Mouse (Mus musculus): Measurements from ENCODE around the gene Ifih1. TPM values are rescaled to one million over a fixed set of nuclear protein-coding genes. Genes with fewer than 3 reads are reported as not detected.

Gene Ifih1
- polyA plus RNA-seq, 1 experiment from 2014 or later: 3.2 TPM

DNA sequence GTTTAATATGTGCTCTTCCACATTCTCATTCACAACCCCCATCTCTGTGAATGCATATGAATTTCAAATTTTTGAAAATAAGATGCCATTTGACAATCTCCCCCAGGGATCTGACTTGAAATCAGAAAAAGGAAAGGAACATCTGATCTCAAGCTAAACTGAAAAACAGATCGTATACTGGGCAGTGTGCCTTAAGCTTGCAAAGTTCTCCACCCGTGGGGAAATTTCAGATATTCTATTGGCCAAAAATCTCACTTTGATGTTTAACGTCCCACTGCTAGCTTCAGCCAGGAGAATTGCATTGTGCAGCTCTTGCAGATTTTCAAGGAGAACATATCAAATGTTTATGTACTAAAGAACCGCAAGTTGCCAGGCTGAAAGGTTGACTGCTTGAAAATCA is 96.9 kb downstream of the Ifih1 start:
- H3K4me1 ChIP-seq (ENCODE audit: control insufficient read depth, insufficient read depth, low read length): no peaks in the 10 kb centered on the region
- H3K4me3 ChIP-seq (ENCODE audit: low read length): no peak overlapping the region
- 76% methylated on average over 4 of the region's 4 CpGs for WGBS
- no peaks in the 10 kb centered on the region for H3K9me3 ChIP-seq (replicated peaks; ENCODE audit: control insufficient read depth, low read length)
- ATAC-seq (replicated peaks; ENCODE audit: extremely low read depth, insufficient read depth, low FRiP score): no peak
- no peaks in the 10 kb centered on the region for H3K27me3 ChIP-seq (ENCODE audit: control insufficient read depth, insufficient read depth, low read length)
- no peak overlapping the region for H3K9ac ChIP-seq (ENCODE audit: low read length)
- no peaks in the 10 kb centered on the region for H3K36me3 ChIP-seq (ENCODE audit: control insufficient read depth, insufficient read depth)
- H3K4me2 ChIP-seq (ENCODE audit: low read depth, low read length): no peak overlapping the region
- no peak overlapping the region for H3K27ac ChIP-seq (ENCODE audit: low read length)

DNA sequence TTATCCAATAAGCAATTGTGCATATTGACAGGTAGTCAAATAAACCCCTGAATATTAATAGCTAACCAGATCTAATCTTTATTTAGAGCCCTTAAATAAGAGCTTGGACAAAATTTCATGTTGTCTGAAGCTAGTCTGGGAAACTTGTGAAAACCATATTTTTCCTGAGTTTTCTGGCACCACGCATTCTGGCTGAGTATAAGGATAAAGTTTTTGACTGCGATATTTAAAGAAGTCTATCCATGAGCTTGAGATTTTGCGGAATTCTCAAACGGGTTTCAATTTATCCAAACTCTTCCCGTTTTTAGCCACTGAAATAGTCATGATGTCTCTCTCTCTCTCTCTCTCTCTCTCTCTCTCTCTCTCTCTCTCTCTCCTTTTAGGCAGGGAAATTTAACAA is 98.0 kb downstream of the Ifih1 start:
- WGBS: 88% methylated on average over 5 of the region's 5 CpGs
- H3K36me3 ChIP-seq (ENCODE audit: control insufficient read depth, insufficient read depth): no peaks in the 10 kb centered on the region
- no peaks in the 10 kb centered on the region for H3K27me3 ChIP-seq (ENCODE audit: control insufficient read depth, insufficient read depth, low read length)
- H3K27ac ChIP-seq (ENCODE audit: low read length): no peak overlapping the region
- H3K4me1 ChIP-seq (ENCODE audit: control insufficient read depth, insufficient read depth, low read length): no peaks in the 10 kb centered on the region
- no peak overlapping the region for H3K9ac ChIP-seq (ENCODE audit: low read length)
- H3K4me3 ChIP-seq (ENCODE audit: low read length): no peak overlapping the region
- no peak for ATAC-seq (replicated peaks; ENCODE audit: extremely low read depth, insufficient read depth, low FRiP score)
- H3K4me2 ChIP-seq (ENCODE audit: low read depth, low read length): no peak overlapping the region
- no peaks in the 10 kb centered on the region for H3K9me3 ChIP-seq (replicated peaks; ENCODE audit: control insufficient read depth, low read length)

Other genes with a start within 250 kb of the Ifih1 start
- gene Dpp4, start 234.0 kb downstream of the Ifih1 start, polyA plus RNA-seq (2015; fragmentation: Nextera tagmentation; extraction: Ambion mirVana): 21.2 and 24.4 TPM in 2 replicates
- gene Gcg, start 162.6 kb downstream of the Ifih1 start, polyA plus RNA-seq (2015; fragmentation: Nextera tagmentation; extraction: Ambion mirVana): not detected in 2 replicates
- gene Fap, start 72.2 kb downstream of the Ifih1 start, polyA plus RNA-seq (2015; fragmentation: Nextera tagmentation; extraction: Ambion mirVana): 4.2 TPM in 2 replicates
- 18.0 and 21.1 TPM in 2 replicates for gene Gca, start 18.0 kb upstream of the Ifih1 start, polyA plus RNA-seq (2015; fragmentation: Nextera tagmentation; extraction: Ambion mirVana)

Data from heart, embryonic 16.5 days (tissue).